Mouse (Mus musculus) mesoderm, embryonic 11.5 days (tissue): Measurements from ENCODE around the gene 2310011J03Rik.
A peak's percentile ranks its signal among the peaks of the same experiment; 100 is the strongest.

ENCODE experiments used
- DNase-seq: peaks from one replicate; pipeline ENCODE4 v3.0.0-alpha.2; 2012; ENCODE audit warnings: low read depth, low spot score

Gene 2310011J03Rik

DNA sequence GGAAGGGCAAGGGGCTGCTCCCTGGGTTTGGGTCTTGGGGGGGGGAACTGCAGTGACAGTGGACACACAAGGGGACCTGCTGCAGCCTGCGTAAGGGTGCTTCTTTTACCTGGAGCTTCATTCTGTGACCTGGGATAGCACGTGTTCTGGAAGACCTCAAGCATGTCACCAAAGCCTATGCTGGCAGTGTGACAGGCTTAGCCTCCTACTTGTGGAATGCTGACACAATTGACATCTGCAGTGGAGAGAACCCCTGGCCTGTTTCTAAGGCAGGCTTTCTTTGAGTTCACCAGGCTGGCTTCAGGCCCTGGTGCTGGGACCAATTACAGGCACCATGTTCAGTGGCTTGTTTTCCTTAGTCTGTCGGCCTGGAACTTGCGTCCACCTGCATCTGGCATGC, 26.0 kb downstream of the 2310011J03Rik start:
- no peak for DNase-seq

DNA sequence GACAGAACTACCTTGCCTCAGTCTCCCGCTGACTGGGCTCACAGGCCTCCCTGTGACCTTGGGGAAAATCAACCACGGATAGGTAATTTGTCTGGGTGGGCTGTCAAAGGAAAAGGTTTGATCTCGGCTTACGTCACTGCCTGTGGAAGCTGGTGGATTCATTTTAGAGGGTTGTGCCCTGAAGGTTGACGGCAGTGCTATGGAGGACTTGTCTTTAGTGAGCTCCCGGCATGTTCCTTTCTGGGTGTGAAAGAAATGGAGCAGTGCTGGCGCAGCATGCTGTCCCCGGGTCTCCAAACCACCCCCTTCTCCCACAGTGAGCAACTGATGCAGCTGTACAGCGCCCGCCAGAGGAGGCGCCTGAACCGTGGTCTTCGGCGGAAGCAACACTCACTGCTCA, 27.0 kb downstream of the 2310011J03Rik start:
- no peak for DNase-seq

DNA sequence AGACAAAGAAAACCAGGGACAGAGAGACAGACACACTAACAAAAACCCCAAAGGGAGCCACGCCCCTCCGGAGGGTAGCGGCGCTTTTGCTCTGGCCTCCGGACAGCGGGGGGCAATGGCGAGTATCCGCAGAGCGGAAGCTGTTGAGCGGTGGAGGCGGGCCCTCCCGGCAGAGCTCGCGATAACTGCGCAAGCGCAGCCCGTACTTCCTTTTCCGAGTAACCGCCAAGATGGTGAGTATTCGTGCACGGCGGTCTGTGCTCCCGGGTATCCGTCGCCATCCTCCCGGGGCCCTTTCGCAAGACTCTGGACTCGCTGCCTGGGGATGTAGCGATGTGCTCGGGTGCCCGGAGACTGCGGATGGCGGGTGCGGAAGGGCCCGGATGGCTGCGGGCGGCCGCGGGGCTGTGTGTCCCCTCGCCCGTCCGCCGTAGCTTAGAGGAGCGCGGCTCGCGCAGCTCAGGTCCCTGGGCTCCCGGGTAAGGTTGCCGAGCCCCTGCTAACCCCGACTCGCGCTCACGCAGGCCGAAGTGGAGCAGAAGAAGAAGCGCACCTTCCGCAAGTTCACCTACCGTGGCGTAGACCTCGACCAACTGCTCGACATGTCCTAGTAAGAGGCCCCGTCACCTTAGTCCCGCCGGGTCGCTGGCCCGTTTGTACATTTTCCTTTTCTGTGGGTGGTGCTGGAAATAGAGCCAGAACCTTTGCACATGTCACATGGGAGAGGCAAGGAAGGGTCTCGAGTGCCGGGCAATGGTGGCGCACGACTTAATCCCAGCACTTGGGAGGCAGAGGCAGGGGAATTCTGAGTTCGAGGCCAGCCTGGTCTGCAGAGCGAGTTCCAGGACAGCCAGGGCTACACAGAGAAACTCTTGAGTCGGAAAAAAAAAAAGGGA, 27.8 kb downstream of the 2310011J03Rik start, which contains the start of gene Rps15:
Gene Rps15, plus strand, starts transcription at position 203 of the 896 bp plus-strand sequence.
- peak; percentile 97 for DNase-seq

GRCm38 (mm10) chr10:80288657-80289056, 31.7 kb downstream of the 2310011J03Rik start:
- DNase-seq, result no peak

DNA sequence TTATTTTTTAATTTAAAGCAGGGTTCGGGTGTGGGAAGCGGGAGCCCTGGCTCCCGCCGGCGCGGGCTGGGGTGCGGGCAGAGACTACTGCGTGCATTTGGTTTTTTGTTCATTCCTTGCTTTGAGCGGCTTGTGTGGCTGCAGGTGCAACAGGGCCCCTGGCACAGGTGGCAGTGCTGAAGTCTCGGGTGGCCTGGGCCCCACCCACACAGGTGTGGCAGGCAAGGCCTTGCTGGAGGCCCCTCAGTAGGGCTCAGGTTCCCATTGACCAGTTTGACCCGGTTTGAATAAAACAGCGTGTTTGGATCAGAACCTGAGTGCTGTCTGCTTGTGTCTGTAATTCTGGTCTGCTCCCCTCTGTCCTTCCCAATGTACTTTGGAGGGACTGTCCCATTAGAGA, 32.2 kb downstream of the 2310011J03Rik start:
- no peak for DNase-seq

DNA sequence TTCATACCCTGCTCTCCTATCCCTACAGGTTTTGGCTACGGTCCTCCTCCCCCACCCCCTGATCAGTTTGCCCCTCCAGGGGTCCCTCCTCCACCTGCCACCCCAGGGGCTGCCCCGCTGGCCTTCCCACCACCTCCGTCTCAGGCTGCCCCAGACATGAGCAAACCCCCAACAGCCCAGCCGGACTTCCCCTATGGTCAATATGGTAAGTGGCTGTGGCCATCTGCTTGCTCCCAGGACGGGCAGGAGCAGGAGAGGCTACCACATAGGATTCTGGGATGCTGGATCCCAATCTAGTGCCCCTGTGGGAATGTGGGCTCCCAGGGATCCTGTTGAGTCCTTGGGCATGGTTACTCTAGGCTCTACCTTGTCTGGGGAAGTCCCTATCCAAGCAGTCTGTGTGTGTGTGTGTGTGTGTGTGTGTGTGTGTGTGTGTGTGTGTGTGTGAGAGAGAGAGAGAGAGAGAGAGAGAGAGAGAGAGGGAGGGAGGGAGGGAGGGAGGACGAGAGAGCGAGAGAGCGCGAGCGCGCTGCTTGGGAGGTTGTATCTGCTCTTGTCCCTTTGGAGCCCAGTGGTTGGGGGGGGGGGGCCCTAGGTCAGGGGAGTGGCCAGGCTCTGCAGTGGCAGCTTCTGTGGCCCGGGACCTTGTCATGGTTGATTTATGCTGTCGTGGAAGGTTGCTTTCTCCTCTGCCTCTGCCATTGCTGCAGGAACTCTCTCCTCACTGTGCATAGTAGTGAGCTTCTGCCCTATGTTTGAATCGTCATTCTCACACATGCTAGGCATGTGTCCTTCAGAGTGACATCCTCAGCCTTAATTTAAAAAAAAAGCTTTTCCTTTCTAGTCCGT, 34.9 kb downstream of the 2310011J03Rik start:
- no peak for DNase-seq

GRCm38 (mm10) chr10:80282481-80283441, 37.6 kb downstream of the 2310011J03Rik start:
- no peak for DNase-seq

- DNase-seq, result no peak
These were observed 38.4 kb downstream of the 2310011J03Rik start for GRCm38 (mm10) chr10:80281921-80282371.

GRCm38 (mm10) chr10:80281304-80281703, 39.0 kb downstream of the 2310011J03Rik start:
- DNase-seq, result no peak

DNA sequence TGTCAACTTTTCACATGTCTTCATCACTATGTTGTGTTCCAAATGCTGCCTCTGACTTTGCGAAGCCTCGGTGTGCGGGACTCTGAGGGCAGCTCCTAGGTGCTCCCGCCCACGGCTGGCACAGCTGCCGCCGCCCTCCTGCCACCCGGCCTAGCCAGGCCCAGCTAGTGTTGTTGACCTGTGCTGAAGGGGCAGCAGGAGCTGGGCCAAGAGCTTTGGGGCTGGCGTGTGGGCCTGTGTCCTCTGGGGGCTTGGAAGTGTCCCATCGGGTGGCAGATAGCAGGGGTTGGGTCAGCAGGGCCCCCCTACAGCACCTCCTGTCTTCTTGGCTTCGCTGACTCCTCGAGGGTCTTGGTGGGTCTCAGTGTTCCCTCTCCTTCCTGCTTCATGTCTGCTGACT, 41.1 kb downstream of the 2310011J03Rik start:
- no peak for DNase-seq

GRCm38 (mm10) chr10:80278390-80278789, 41.9 kb downstream of the 2310011J03Rik start:
- no peak for DNase-seq

DNA sequence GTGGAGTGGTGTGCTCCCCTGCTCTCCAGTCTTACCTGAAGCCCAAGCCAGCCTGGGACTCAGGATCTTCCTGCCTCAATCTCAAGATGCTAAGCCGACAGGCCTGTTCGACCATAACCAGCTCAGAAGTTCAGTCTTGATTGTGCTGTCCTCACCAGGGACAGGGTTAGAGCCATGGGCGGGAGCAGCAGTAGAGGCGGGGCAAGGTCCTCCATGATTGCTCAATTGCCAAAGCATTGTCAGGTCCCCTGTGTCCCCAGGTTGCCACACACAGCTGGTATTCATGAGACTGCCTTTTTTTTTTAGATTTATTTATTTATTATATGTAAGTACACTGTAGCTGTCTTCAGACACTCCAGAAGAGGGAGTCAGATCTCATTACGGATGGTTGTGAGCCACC, 44.1 kb downstream of the 2310011J03Rik start:
- DNase-seq, result no peak

DNA sequence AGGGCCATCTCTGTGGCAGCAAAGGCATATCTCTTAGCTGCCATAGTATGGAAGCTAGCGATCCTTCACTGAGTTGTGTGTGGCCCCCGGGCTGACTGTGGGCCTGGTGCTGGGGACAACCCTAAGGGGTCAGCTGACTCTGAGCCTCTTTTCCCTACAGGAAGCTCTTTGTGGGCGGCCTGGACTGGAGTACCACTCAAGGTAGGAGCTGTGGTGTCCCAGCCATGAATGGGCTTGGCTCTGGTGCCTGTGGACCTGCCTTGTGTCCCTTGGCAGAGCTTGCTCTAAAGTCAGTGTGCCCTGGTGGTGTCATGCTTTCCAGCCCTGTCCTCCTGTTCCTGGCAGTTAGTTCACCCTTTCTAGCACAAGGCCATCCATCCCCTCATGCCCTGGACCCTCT, 46.5 kb downstream of the 2310011J03Rik start:
- DNase-seq, result no peak

- DNase-seq, result no peak
These were observed 48.3 kb downstream of the 2310011J03Rik start for GRCm38 (mm10) chr10:80271870-80272585.

- no peak for DNase-seq
These were observed 49.0 kb downstream of the 2310011J03Rik start for GRCm38 (mm10) chr10:80271186-80271843.

DNA sequence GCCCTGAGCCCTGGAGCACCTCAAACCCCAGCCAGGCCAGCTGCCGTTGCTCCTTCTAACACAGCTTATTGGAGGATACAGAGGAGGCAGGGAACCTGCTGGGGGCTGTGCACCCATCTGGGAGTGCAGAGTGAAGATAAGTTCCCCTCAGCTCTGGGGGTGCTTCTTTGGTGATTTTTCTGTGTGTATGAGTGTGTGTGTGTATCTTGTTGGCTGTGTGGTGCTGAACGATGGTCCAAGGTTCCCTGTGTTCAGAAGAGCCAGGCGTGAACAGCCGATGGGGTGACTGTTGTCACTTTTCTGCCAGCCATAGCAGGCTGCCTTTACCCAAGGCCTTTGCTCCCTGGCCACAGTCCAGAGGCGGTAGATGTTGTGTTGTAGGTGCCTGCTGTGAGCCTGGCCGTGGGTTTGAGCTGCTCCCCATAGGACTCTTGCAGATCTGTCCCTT, 49.6 kb downstream of the 2310011J03Rik start:
- no peak for DNase-seq

DNA sequence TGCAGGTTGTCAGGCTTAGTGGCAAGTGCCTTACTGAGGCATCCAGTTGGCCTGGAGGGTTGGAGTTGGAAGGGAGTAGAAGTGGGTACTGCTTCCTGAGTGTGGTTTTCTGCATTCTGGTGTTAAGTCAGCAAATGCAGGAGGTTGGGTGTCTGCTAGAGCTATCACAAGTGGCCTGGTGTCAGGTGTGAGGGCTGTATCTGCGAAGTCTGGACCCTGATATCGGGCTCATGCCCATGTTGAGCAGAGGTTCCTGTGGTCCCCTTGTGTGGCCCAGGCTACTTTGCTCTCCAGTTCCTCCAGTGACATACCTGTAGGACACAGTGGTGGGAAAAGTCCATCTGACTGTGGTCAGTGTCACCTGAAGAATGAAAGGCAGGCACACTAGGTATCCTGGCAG, 50.2 kb downstream of the 2310011J03Rik start:
- DNase-seq, result no peak
